Mouse (Mus musculus): ENCODE measurements around the gene Satb2. TPM values are rescaled to one million over a fixed set of nuclear protein-coding genes. Genes with fewer than 3 reads are reported as not detected.
A peak's percentile ranks its signal among the peaks of the same experiment; 100 is the strongest.
"Not testable (repeated sequence)": the region's sequence is repeated elsewhere in the genome, so short reads cannot be mapped to it uniquely, and the experiment has no call there.

Gene Satb2
- polyA plus RNA-seq, 1 experiment from 2014 or later: 5.1 TPM

DNA sequence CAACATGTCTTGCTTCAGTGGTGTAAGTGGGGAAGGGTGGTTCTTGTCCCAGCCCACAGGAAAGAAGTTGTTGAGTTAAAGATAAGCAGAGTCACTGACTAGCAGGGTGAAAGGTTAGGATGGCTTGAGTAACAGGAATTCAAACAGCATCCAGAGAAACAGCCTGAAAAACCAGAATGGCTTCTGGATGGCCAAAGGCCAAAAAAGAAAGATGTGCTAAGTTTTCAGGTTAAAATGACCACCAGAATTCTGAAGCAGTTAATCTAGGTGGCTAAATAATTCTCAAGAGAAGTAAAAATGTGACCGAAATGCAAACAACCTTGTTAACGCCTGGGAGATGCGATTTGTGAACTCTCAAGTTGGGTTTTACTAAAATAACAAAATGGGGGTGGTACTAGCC lies 167.0 kb downstream of the Satb2 start:
- POLR2A ChIA-PET: no interaction called here
- DNase-seq (ENCODE audit: low read depth, low spot score) (no peak), ATAC-seq (no peak)
- TF ChIP-seq CTCF (IDR thresholded peaks at IDR 0.05): no peak
- CTCF ChIA-PET: no interaction called here
- H3K27me3 ChIP-seq: no peaks in the 10 kb centered on the region
- in situ Hi-C loops (cut with MboI; ENCODE audit: low pct_unique_long_range_greater_than_20kb): no loop called here

DNA sequence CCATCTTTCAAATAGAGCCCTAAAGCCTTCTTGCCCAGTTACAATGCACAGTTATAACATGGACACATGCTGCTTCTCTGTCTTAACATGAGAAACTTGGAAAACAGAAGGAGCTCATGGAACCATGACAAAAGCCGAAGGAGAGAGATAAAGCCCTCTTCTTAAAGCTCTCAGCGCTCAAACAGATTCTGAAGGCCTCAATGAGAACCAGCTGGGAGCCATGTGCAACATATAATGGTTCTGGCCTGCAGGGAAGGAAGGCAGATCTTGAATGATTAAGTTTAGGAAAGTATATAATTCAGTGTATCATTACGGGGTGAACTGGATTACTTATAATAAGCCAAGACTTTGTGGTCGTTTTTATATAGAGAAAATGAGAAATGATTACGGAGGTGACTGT lies 172.4 kb downstream of the Satb2 start:
- POLR2A ChIA-PET: interaction anchor here (0.6 kb wide), 1 partner anchor 145 kb away, joined by 4 read pairs; no protein-coding TSS in a partner anchor
- CTCF ChIA-PET: no interaction called here
- H3K27me3 ChIP-seq: no peaks in the 10 kb centered on the region
- DNase-seq (ENCODE audit: low read depth, low spot score): no peak
- in situ Hi-C loops (cut with MboI; ENCODE audit: low pct_unique_long_range_greater_than_20kb): no loop called here
- ATAC-seq: no peak
- TF ChIP-seq CTCF (IDR thresholded peaks at IDR 0.05): no peak

DNA sequence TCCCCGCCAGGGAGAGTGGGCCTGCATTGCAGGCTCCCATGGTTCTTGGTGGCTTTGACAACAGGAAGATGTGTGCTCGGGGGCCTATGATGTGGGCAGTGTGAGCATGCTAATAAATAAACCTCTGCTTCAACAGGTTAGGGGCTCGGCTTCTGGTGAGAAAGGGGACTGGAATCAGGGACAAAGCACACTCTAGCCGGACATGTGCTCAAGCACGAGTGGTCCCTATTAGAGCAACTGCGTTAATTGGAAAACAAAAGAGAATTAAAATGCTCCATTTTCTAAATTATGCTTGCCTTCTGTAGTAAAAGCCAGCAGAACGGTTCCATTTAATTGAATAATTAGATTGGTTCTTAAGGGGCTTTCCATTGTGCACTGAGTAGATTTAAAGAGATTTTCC lies 177.8 kb downstream of the Satb2 start:
- ChIA-PET CTCF (interaction anchor here (1.3 kb wide), 1 partner anchor 13 kb away, joined by 3 read pairs; no protein-coding TSS in a partner anchor), POLR2A (no interaction called here)
- ATAC-seq (no peak), DNase-seq (ENCODE audit: low read depth, low spot score) (no peak)
- H3K27me3 ChIP-seq: no peaks in the 10 kb centered on the region
- in situ Hi-C loops (cut with MboI; ENCODE audit: low pct_unique_long_range_greater_than_20kb): no loop called here
- TF ChIP-seq CTCF (IDR thresholded peaks at IDR 0.05): no peak

DNA sequence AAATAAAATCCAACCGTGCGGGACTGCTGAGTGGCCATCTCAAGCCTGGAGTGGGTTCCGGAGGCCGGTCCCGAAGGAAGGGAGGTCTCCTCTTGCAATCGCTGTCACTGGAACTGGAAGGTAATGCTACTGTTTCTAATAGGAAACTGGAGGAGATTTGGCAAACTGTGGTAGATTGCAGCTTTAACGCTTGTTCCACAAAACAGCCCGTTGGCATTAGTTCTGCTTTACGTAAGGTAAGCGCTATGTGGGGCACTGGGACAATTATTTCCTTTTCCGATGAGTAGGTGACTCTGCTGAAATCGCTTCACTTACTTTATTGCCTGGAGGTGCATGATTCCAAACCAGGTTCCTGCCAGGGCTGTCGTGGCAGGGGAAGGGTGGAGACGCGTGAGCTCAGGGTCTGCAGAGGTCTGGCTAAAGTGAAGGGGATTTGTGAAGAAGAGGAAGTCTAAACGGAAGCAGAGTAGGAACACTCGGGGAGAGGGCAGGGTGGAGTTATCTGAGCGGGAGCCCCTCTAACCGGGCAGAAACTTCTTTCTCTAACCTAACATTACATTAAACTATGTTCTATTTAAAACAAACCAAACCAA lies 183.3 kb downstream of the Satb2 start:
- no peak for TF ChIP-seq CTCF (IDR thresholded peaks at IDR 0.05)
- in situ Hi-C loops (cut with MboI; ENCODE audit: low pct_unique_long_range_greater_than_20kb): no loop called here
- ATAC-seq (no peak), DNase-seq (ENCODE audit: low read depth, low spot score) (no peak)
- POLR2A ChIA-PET: no interaction called here
- no peaks in the 10 kb centered on the region for H3K27me3 ChIP-seq
- CTCF ChIA-PET: no interaction called here

DNA sequence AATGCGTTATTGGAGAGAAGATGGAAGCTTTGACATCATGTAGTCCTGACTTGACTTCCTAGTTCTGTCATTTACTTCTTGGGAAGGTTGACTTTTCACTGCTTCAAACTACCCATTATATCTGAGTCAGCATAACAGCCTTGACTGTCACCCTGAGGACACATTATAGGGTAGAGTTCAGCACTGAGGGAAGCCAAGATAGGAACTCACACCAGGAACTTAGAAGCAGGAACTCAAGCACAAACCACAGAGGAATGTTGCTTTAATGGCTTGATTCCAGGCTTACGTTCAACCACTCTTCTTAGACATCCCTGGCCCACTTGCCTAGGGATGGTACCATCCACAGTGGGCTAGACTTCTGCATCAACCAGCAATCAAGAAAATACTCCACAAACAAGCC lies 188.8 kb downstream of the Satb2 start:
- in situ Hi-C loops (cut with MboI; ENCODE audit: low pct_unique_long_range_greater_than_20kb): no loop called here
- no peak for TF ChIP-seq CTCF (IDR thresholded peaks at IDR 0.05)
- ChIA-PET POLR2A (no interaction called here), CTCF (no interaction called here)
- no peak for ATAC-seq
- peaks cover 4% of the 10 kb centered on the region for H3K27me3 ChIP-seq
- no peak for DNase-seq (ENCODE audit: low read depth, low spot score)

DNA sequence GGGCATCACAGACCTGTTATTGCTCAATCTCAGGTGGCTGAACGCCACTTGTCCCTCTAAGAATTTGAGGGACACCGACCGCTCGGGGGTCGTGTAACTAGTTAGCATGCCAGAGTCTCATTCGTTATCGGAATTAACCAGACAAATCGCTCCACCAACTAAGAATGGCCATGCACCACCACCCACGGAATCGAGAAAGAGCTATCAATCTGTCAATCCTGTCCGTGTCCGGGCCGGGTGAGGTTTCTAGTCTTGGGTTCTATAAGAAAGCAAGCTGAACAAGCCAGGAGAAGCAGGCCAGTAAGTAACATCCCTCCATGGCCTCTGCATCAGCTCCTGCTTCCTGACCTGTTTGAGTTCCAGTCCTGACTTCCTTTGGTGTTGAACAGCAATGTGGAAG lies 196.3 kb downstream of the Satb2 start:
- H3K27me3 ChIP-seq; POLR2A ChIA-PET; CTCF ChIA-PET; in situ Hi-C loops (cut with MboI; ENCODE audit: low pct_unique_long_range_greater_than_20kb); DNase-seq (ENCODE audit: low read depth, low spot score): not testable (repeated sequence)
- ATAC-seq: peak; percentile 71

DNA sequence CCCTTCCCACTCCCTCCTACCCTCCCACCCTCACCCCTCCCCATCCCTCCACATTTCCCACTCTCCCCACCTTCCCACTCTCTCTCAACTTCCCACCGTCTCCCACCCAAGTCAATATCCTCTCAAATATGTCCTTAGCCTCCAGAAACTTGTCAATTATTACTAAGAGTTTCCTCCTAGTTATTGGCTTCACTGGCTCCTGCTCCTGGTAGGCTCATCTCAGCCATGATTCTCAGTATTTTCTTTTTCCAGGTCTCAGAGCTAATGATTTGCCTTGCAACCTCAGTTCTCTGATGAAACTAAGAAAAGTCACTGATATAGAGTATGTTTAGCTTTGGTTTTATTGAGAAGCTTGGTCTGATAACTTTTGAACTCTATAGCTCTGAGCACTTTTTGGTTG lies 214.2 kb downstream of the Satb2 start:
- ATAC-seq: no peak
- no peak for DNase-seq (ENCODE audit: low read depth, low spot score)
- H3K27me3 ChIP-seq: peaks cover 18% of the 10 kb centered on the region
- CTCF ChIA-PET: no interaction called here
- TF ChIP-seq CTCF (IDR thresholded peaks at IDR 0.05): no peak
- in situ Hi-C loops (cut with MboI; ENCODE audit: low pct_unique_long_range_greater_than_20kb): no loop called here
- POLR2A ChIA-PET: no interaction called here

DNA sequence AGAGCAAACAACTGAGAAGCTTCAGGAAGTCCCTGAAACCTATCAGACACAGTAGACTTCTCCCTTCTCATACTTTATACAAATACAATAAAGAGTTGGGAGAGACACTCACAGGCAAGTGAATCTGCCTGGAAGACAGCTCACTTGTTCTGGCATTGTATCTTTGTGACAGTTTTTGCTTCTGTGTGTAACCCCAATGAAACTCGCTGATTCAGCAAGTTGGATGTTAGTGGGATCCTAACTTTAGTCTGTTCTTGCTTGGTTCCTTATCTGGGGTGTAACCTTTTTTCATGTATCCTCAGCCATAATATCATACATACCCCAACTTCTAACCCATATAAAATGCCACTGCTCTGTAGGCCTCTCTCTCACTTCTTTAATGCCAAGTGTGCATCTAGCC lies 216.9 kb downstream of the Satb2 start:
- in situ Hi-C loops (cut with MboI; ENCODE audit: low pct_unique_long_range_greater_than_20kb): no loop called here
- ChIA-PET CTCF (no interaction called here), POLR2A (interaction anchor here (0.5 kb wide), 1 partner anchor 204 kb away, joined by 3 read pairs; no protein-coding TSS in a partner anchor)
- TF ChIP-seq CTCF (IDR thresholded peaks at IDR 0.05): no peak
- DNase-seq (ENCODE audit: low read depth, low spot score) (no peak), ATAC-seq (no peak)
- H3K27me3 ChIP-seq: peaks cover 14% of the 10 kb centered on the region

DNA sequence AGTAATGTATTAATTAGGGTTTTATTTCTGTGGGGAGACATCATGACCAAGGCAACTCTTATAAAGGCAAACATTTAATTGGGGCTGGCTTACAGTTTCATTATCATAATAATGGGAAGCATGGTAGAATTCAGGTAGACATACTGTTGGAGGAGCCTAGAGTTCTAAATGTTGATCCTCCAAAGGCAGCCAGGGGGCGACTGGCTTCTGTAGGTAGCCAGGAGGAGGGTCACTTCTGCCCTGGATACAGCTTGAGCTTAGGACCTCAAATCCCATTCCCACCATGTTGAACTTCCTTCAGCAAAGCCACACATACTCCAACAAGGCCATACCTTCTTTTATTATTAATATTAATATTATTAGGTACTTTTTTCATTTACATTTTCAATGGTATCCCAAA lies 225.2 kb downstream of the Satb2 start:
- CTCF ChIA-PET: no interaction called here
- ATAC-seq (no peak), DNase-seq (ENCODE audit: low read depth, low spot score) (no peak)
- peak; percentile 33 for TF ChIP-seq CTCF (IDR thresholded peaks at IDR 0.05)
- POLR2A ChIA-PET: no interaction called here
- peaks cover 22% of the 10 kb centered on the region for H3K27me3 ChIP-seq
- in situ Hi-C loops (cut with MboI; ENCODE audit: low pct_unique_long_range_greater_than_20kb): no loop called here

DNA sequence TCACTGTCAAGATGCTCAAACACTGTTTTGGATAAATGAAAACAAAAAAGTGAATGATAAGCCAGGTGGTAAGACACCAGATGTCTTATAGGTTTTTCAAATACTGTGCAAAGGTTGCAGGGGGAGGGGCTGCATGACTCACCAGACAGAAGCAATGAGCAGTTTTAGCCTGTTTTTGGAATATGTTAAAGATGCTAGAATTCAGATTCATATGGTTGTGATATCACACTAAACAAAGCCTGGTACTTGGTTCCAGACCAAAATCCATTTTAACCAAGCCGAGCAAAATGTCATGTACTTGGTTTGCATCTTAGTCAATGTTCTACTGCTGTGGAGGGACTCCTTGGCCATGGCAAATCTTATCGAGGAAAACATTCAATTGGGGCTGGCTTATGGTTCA lies 227.8 kb downstream of the Satb2 start:
- H3K27me3 ChIP-seq: peaks cover 16% of the 10 kb centered on the region
- in situ Hi-C loops (cut with MboI; ENCODE audit: low pct_unique_long_range_greater_than_20kb): no loop called here
- ChIA-PET POLR2A (no interaction called here), CTCF (no interaction called here)
- DNase-seq (ENCODE audit: low read depth, low spot score) (no peak), ATAC-seq (no peak)
- TF ChIP-seq CTCF (IDR thresholded peaks at IDR 0.05): no peak

DNA sequence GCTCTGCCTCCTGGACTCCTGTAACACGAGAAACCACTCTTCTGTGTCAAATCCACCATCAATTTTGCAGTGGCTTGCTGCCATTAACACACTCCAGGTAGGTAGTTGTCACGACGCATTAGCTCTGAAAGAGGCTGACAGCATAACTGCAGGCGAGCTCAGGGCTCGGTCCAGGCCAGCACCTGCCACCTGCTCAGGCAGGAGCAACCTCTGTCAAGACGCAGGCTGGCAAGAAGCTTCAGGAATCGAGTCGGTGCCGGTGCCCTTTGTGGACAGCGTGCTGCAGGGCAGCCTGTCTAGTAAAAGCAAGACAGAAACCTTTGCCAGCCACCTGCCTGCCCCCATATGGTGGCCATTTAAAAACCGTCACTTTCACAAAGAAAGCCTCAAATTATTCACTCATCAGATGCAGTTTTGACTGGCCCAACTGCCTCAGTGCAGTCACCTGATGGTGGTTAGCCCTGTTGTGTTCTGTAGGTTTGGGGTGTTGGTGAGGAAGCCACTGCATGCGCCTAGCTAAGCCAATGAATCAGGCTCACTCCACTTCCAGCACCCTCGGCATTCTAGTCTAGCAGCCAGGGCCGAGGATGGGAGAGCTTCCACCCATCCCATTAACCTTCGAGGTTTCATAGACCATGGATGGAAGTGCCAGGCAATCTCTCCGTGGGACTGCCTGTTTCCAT lies 228.7 kb downstream of the Satb2 start:
- ChIA-PET POLR2A (no interaction called here), CTCF (interaction anchor here (1.3 kb wide), 1 partner anchor 243 kb away, joined by 3 read pairs; no protein-coding TSS in a partner anchor)
- no peak for TF ChIP-seq CTCF (IDR thresholded peaks at IDR 0.05)
- DNase-seq (ENCODE audit: low read depth, low spot score) (no peak), ATAC-seq (no peak)
- in situ Hi-C loops (cut with MboI; ENCODE audit: low pct_unique_long_range_greater_than_20kb): no loop called here
- peaks cover 18% of the 10 kb centered on the region for H3K27me3 ChIP-seq

Data from Patski (cell line).